Mouse (Mus musculus) CD4-positive helper T cell, adult 2 months (primary cell): ENCODE measurements around the gene Cav3.

Source experiments
- DNase-seq: peaks from one replicate; pipeline ENCODE4 v3.0.0-alpha.2; 2012; ENCODE audit warnings: low read depth, missing footprints, low spot score

Cav3 gene

GRCm38 (mm10) chr6:112459341-112459749 is at the start of gene Cav3:
Cav3 (plus strand) TSS chr6:112459505.
- DNase-seq: no peak

GRCm38 (mm10) chr6:112419333-112419732 is 40.0 kb upstream of the Cav3 start:
- no peak for DNase-seq

- DNase-seq: no peak
These were observed 38.4 kb upstream of the Cav3 start for GRCm38 (mm10) chr6:112420883-112421282.

DNA sequence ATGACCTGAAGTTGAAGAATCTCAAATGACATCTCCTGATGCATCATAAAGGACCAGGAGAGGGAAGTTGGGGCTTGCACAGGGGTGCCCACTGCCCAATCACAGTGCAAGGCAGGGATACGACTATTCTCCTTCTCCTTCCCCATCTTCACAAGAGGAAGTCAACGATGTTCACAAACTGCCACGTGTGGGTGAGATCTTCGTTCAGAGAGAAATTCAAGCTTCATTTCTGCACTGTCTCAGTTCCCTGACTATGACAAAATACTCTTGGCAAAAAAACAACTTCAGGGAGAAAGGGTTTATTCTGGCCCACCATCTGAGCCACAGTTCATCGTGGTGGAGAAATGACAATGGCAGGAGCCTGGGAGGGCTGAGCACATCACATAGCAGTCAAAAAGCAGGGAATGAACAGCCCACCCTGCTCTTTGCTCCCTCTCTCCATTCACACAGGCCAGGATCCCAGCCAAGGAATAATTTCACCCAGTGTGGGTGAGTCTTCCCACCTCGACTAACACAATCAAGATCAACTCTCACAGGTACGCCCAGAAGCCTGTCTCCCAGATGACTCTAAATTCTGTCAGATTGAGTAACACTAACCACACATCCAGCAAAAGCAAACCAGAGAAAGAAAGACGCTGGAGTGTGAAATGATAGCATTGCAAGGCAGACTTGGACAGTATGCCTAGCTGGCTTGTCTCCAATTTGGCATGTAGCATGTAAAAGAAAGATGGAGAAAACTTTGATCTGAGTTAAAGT is 35.4 kb upstream of the Cav3 start:
- DNase-seq: no peak

- DNase-seq: no peak
These were observed 33.1 kb upstream of the Cav3 start for GRCm38 (mm10) chr6:112426018-112426732.

DNA sequence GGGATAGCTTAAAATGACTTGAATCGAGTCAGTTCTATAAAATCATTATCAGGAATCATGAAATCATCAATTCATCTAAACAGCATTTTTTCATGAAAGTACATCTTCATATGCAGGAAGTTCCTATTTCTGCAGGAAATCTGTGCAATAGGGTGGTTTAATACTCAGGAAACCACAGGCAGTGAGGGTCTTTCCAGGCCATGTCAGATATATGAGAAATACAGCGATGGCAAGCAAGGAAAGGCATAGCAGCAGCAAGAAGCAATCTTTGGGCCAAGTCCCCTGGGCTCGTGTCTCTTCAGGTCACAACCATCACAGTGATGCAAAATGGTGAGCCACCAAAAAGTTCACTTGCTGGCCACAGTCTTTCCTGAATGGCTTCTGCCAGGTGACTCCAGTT is 13.6 kb upstream of the Cav3 start:
- DNase-seq: no peak

DNA sequence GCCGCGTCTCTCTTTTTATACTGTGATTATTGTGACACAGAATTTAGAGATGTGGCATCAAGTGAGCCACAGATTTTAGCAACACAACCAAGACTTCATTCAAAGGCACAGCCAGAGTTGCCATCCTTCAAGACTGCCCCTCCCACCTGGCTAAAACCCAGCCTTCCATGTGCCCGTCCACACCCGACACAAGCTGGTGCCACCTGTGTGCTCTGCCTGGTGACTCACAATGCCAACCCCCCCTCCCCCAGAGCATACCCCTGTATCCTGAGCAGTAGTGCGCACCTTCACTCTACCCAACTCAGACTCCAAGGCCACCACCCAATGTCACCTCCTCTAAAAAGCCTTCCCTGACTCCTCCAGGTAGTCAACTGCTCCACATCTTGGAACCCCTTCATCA is 2.2 kb downstream of the Cav3 start:
- no peak for DNase-seq

DNA sequence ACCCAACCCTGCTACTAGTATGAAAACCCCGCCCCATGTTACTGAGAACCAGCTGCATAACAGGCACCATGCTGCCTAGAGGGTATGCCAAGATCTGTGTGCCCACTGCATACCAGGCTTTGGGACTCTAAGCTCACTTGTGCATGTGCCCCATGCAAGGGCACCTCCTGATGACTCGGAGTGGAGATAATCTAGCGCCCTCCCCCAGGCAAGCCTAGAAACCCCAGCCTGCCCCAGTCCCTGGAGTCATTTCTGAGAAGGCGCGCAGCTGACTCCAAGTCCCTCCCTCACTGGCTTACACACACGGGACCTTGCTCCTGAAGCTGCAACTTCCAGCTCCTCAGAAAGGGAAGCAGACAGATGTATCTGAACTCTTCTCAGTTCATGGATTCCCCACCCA is 4.0 kb downstream of the Cav3 start:
- no peak for DNase-seq

DNA sequence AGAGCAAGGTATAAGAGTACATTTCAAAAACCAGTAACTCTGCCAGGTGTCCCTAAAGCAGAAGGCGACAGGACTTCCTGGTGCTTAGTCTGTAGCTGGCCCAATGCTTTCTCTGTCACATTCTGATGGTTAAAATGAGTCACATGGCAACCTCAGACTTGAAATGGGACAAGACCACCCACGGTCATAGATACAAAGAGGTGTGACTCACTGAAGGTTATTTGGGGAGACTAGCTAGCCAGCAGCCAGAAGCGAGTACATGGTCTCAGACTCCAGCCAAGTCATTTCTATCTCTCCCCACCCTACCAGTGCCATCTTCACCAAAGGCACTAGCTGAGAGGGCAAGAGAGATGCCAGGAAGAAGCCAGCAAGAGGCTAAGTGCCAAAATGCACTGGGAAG is 6.1 kb downstream of the Cav3 start:
- no peak for DNase-seq

- DNase-seq: no peak
These were observed 6.7 kb downstream of the Cav3 start for GRCm38 (mm10) chr6:112466001-112466400.

GRCm38 (mm10) chr6:112471644-112472043 is 12.3 kb downstream of the Cav3 start:
- no peak for DNase-seq

- DNase-seq: no peak
These were observed 20.6 kb downstream of the Cav3 start for GRCm38 (mm10) chr6:112479861-112480260.

DNA sequence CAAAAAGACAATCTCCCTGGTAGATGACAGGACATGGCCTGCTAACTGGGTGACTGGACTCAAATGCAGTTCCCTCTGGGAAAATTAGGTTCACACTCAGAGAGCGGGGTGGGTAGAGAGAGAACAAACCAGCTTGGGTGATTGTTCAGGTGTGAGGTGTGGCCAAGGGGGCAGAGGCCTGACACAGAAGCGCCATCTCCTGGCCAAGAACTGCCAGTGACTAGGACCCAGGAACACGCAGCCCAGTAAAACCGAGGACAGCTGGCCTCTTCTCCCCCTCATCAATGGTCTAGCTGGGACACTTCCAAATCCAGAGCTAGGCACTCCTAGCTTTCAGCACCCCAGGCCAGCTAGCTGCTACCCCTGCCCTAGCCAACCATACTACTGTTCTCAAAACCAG is 25.0 kb downstream of the Cav3 start:
- DNase-seq: no peak

DNA sequence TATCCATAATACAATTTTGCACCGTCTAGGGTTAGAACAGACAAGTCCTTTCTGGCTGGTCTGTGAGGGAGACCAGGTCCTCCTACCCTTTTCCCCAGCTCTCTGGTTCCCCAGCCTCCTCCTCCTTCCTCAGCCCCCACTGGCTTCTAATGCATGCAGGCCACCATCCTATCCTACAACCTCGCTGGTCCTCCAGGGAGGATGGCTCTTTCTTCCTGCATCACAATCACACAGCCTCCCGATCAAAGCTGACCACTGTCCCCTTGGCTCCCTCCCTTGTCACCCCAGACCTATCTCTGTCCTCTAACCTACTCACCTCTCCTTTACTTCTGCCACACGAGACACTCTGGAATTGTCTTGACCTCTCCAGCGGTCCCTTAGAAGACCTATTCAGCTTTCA is 28.7 kb downstream of the Cav3 start:
- DNase-seq: no peak

DNA sequence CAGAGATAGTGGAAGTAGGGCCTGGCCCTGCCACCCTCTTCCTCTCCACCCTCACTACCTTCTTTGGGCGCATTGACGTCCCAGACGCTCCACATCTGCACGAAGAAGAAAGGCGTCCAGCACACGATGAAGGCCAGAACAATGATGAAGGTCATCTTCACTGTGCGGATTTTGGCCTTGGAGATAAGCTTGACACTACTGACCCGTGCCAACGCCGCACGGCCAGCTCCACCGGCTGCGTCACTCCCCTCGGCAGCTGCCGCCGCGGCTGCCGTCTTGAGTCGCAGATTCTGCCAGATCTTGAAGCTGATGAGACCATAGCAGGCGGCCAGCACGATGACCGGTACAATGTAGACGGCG is 29.5 kb downstream of the Cav3 start:
- DNase-seq: no peak

DNA sequence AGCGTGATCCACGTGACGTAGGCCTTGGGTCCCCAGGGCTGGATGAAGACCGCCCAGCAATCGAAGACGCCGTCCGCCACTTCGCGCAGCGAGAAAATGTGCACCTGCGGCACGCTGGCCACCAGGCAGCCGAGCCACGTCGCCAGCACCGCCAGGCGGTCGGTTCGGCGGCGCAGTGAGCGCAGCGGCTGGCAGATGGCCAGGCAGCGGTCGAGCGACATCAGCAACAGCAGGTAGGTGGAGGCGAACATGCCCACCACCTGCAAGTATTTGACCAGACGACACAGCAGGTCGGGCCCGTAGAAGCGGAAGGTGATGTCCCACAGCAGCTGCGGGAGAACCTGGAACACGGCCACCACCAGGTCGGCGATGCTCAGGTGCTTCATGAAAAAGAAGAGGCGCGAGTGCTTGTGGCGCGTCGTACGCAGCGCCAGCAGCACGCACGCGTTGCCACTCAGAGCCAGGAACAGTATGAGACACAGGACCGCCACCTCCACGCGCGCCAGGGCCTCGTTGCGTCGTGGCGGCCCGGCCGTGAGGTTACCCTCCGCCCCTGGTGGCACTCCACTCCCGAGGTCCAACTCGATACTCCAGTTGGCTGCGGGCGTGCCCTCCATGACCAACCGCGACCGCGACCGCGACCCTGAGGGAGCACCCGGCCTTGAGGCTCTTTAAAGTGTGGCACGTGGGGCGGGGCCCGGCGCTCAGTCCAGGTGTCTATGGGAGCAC is 30.0 kb downstream of the Cav3 start:
- DNase-seq: no peak

DNA sequence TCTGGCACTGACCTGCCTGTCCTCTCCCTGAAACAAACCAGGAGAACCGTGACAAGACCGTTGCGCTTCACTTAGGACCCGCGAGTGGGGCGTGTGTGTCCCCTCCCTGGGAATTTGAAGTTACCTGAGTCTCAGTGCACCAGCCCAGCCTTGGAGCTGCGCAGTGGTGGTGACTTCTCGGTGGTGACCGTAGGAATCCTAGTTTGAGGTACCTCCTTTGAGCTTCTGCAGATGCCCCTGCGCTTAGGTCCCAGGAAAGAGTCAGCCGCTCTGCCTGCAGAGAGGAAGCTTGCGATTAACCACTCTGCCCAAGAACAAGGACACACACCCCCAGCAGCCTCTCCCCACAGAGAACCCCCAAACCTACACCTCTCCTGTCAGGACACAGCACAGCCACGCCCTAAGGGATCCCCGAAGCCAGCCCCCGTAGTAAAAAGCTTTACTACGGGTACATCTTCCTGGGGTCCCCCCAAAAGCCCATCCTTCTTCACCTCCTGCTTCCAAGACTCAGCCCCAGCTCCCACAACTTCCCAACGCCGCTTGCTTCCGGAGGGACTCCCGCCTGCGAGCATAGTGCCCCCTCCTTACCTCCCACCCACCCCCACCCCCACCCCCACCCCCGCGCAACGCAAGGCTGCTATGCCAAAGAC is 30.7 kb downstream of the Cav3 start, which contains the start of gene Oxtr:
Gene Oxtr, minus strand, starts transcription at position 34 of the 650 bp plus-strand sequence.
- DNase-seq: no peak

GRCm38 (mm10) chr6:112490625-112491242 is 31.4 kb downstream of the Cav3 start:
- peak; percentile 21 for DNase-seq

GRCm38 (mm10) chr6:112491521-112491920 is 32.2 kb downstream of the Cav3 start:
- DNase-seq: no peak

- DNase-seq: no peak
These were observed 33.4 kb downstream of the Cav3 start for GRCm38 (mm10) chr6:112492656-112493055.

GRCm38 (mm10) chr6:112493371-112493770 is 34.1 kb downstream of the Cav3 start:
- no peak for DNase-seq
